Mouse (Mus musculus): ENCODE results near the gene Alg11.
A peak's percentile ranks its signal among the peaks of the same experiment; 100 is the strongest.

Gene Alg11

GRCm38 (mm10) chr8:22059821-22060445 is 588 bp upstream of the Alg11 start, which contains the start of gene Atp7b:
Gene Atp7b, minus strand, starts transcription at chr8:22060305.
- peak in 1 of 2 experiments; percentile 42 for DNase-seq (ENCODE audit: low read depth in 2 of 2, low spot score in 2 of 2)

- no peak for DNase-seq (ENCODE audit: low read depth in 2 of 2, low spot score in 2 of 2)
Observed at GRCm38 (mm10) chr8:22061126-22061525, 605 bp downstream of the Alg11 start.

DNA sequence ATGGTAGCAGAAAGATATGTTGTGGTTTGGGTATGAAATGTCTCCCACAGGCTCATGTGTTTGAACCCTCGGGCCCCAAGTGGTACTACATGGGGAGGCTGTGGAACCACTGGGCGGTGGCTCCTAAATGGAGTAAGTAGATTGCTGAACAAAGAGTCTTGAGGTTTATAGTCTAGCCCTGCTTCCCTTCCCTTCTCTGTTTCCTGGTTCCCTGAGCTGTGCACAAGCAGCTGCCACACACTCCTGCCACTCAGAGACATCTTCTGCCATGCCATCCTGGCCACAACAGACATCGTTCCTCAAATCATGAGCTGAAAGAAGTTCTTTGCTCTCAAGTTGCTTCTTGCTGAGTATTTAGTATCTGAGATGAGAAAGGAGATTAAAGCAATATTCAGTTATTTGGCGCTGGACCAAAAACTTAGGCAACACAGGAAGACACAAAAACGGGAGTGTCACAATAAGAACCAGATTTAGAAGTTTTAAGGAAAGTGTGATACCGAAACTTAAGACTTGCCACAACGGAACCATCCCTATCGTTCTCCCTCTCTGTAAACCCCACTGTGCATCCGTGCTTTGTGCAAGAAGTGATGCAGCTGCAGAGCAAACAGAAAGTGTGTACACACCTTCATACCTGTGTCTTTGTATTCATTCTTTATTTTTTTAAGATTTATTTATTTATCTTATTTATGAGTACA is 18.9 kb downstream of the Alg11 start:
- no peak for DNase-seq (ENCODE audit: low read depth in 2 of 2, low spot score in 2 of 2)

GRCm38 (mm10) chr8:22089226-22089625 is 28.7 kb downstream of the Alg11 start:
- DNase-seq (ENCODE audit: low read depth in 2 of 2, low spot score in 2 of 2), result no peak

DNA sequence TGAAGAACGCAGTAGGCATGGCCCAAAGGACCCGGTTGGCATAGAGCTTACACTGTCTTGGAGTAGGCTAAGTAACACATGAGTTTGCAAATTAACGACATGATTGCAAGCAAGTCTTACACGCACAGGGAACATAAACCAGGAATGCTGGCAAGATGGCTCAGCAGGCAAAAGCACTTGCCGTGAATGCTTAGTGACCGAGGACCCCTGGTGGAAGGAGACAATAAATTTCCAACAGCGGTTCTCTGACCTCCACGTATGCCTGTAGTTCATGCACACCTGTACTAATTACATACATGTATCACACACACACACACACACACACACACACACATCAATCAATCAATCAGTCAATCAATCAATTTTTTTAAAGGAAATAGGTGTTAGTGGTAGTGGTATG is 31.0 kb downstream of the Alg11 start:
- no peak for DNase-seq (ENCODE audit: low read depth in 2 of 2, low spot score in 2 of 2)

GRCm38 (mm10) chr8:22107020-22107419 is 46.5 kb downstream of the Alg11 start:
- no peak for DNase-seq (ENCODE audit: low read depth in 2 of 2, low spot score in 2 of 2)
